Mouse (Mus musculus) gonadal fat pad, adult 2 months (tissue): ENCODE measurements at regions not wholly inside any gene's neighbourhood (a gene's known extent, or its start where the extent isn't known, plus 50 kb on each side); places are given as distances from the start of the nearest gene placed in this dataset.

Experiments
- DNase-seq: peaks from one replicate; pipeline ENCODE4 v3.0.0-alpha.2; 2012; ENCODE audit warnings: low read depth

- peak; percentile 37 for DNase-seq
These were observed 487.6 kb upstream of the Gm9747 start for GRCm38 (mm10) chr1:81745024-81745960.

- DNase-seq = no peak
These were observed 486.9 kb upstream of the Gm9747 start for GRCm38 (mm10) chr1:81746013-81746412.

- no peak for DNase-seq
These were observed 485.9 kb upstream of the Gm9747 start for GRCm38 (mm10) chr1:81747025-81747424.

GRCm38 (mm10) chr1:81754067-81754466 is 478.8 kb upstream of the Gm9747 start:
- no peak for DNase-seq

- DNase-seq = no peak
These were observed 477.6 kb upstream of the Gm9747 start for GRCm38 (mm10) chr1:81755281-81755680.

- DNase-seq = no peak
These were observed 477.2 kb upstream of the Gm9747 start for GRCm38 (mm10) chr1:81755694-81756093.

- no peak for DNase-seq
These were observed 473.0 kb upstream of the Gm9747 start for GRCm38 (mm10) chr1:81759919-81760318.

- DNase-seq = no peak
These were observed 461.2 kb upstream of the Gm9747 start for GRCm38 (mm10) chr1:81771704-81772103.

GRCm38 (mm10) chr1:81780583-81780982 is 452.3 kb upstream of the Gm9747 start:
- DNase-seq = no peak

GRCm38 (mm10) chr1:81784305-81784704 is 448.6 kb upstream of the Gm9747 start:
- DNase-seq = no peak

- DNase-seq = no peak
These were observed 438.1 kb upstream of the Gm9747 start for GRCm38 (mm10) chr1:81794771-81795170.

- DNase-seq = no peak
These were observed 437.5 kb upstream of the Gm9747 start for GRCm38 (mm10) chr1:81795399-81795798.

- DNase-seq = no peak
These were observed 421.3 kb upstream of the Gm9747 start for GRCm38 (mm10) chr1:81811591-81811990.

GRCm38 (mm10) chr1:81818884-81819283 is 414.0 kb upstream of the Gm9747 start:
- no peak for DNase-seq

- no peak for DNase-seq
These were observed 390.9 kb upstream of the Gm9747 start for GRCm38 (mm10) chr1:81841966-81842365.

- no peak for DNase-seq
These were observed 382.3 kb upstream of the Gm9747 start for GRCm38 (mm10) chr1:81850462-81851144.

- DNase-seq = no peak
These were observed 373.4 kb upstream of the Gm9747 start for GRCm38 (mm10) chr1:81859464-81859863.

- DNase-seq = peak; percentile 83
These were observed 368.3 kb upstream of the Gm9747 start for GRCm38 (mm10) chr1:81864571-81864970.

- DNase-seq = no peak
These were observed 345.9 kb upstream of the Gm9747 start for GRCm38 (mm10) chr1:81886940-81887531.

- DNase-seq = no peak
These were observed 335.7 kb upstream of the Gm9747 start for GRCm38 (mm10) chr1:81897241-81897640.

GRCm38 (mm10) chr1:81900843-81901242 is 332.1 kb upstream of the Gm9747 start:
- DNase-seq = peak; percentile 90

- no peak for DNase-seq
These were observed 328.9 kb upstream of the Gm9747 start for GRCm38 (mm10) chr1:81904056-81904455.

GRCm38 (mm10) chr1:81912607-81913006 is 320.3 kb upstream of the Gm9747 start:
- DNase-seq = no peak
